Mouse (Mus musculus): ENCODE data around the gene Gm10697.
"Not testable (repeated sequence)": the region's sequence is repeated elsewhere in the genome, so short reads cannot be mapped to it uniquely, and the experiment has no call there.

The Gm10697 gene

DNA sequence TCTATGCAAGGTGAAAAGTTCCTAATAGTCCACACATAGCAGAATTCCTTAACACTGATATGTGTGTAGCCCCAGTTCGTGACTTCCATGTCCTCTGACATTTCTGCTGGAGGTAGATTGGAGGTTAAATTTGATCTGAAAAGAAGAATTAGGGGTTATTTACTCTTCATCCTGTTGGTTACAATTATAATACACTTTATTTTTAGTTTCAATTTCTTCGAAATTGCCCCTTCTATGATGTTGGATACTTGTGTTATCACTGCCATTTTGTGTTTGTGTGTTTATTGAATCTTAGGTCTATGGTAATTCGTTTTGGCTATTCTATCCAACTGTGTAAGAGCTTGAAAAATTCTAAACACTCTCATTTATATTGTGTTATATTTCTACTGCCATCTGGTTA, at the start of gene Gm10697:
Gene Gm10697 (minus strand): TSS at position 101 of the 400 bp plus-strand sequence.
- not testable (repeated sequence) for DNase-seq (ENCODE audit: low spot score)

DNA sequence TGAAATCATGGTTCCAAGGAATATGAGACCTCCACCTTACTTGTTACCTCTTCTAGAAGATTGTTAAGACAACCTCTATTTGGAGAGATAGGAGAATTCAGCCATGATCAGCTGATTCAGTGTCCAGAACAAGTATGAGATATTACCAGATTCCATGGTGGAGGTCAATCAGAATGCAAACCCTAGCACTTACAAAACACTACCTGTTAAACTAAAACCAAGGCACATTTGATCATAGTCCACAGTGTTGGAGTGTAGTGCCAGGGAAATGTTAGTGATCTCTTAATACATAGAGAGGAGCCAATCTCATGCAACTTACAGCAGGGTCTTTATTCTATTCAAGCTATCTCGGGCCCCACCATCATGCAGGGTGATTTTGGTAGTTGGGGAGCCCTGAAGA, 42.6 kb upstream of the Gm10697 start:
- not testable (repeated sequence) for DNase-seq (ENCODE audit: low spot score)

DNA sequence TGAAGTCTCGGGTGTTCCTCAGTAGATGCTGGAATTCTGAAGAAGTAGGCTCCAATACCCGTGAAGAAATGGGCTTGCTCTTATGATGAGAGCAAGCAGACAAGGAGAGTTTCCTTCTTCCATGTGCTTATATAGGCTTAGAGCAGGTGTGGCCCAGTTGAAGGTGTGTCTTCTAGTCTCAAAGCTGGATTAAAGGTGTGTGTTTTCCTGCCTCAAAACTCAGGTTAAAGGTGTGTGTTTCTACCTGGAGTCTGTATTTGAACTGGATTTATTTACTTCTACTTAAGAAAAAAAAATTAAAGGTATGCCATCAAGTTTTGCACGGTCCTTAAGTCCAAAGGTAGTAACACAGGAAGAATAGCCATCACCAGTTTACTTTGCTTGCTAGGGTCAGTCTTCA, 17.7 kb downstream of the Gm10697 start, which contains the start of gene Gm9125:
Gene Gm9125 (minus strand): TSS at position 101 of the 400 bp plus-strand sequence.
- not testable (repeated sequence) for DNase-seq (ENCODE audit: low spot score)

DNA sequence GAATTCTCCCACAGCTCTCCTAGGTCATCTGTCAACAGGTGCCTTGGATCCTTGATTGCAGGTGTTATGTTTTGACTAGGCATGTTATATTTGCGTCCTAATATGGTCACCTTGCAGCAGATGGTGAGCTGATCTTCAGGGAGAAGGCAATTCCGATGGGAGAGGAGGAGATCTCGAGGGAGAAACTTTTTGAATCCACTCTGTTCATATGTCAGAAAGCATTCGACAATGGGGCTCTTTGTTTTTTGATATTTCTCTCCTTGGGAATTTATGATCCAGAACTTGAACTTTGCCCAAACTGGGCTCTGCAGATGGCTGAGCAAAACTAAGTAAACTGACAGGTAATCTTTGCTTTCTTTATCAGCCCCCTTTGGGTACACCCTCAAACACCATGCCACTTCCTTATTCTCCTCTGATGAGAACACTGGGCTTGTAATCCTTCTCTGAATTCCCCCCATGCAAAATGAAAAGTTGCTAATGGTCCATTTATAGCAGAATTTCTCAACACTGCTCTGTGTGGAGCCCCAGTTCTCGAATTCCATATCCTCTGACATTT, 22.8 kb downstream of the Gm10697 start:
- not testable (repeated sequence) for DNase-seq (ENCODE audit: low spot score)

DNA sequence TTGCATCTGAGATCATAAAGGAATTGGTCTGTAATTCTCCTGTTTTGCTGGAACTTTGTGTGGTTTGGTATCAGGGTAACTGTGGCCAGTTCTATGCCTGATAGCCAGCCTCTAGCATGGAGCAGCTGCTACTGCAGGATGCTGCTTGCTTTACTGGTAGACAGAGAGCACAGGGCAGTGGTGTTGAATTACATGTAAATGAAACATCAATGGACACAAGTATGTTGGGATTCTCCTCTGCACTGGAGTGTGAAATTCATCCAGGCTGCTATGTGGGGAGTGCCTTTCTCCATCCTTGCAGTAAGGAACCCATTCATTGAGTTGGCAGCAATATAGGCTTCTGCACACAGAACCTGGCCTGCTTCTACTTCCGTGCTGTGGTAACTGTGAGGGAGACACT, 34.2 kb downstream of the Gm10697 start:
- not testable (repeated sequence) for DNase-seq (ENCODE audit: low spot score)

DNA sequence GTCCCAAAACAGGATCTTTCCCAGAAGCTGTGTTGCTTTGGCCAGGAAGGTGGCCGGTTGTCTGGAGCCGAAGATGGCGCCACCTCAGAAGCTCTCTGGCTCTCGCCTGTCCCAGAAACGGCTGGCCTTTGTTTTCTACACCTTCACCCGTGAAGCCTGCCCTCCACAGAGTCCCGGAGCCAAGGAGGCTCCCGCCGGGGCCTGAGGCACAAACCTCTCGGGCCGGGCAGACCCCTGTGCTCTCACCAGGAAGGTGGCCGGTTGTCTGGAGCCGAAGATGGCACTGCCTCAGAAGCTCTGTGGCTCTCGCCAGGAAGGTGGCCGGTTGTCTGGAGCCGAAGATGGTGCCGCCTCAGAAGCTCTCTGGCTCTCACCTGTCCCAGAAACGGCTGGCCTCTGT, 38.0 kb downstream of the Gm10697 start:
- not testable (repeated sequence) for DNase-seq (ENCODE audit: low spot score)

All from testis, postnatal 10 days (tissue).